Mouse (Mus musculus): ENCODE results near the gene Olfr412. TPM values are rescaled to one million over a fixed set of nuclear protein-coding genes. Genes with fewer than 3 reads are reported as not detected.

Gene Olfr412
- polyA plus RNA-seq, 1 experiment from 2014 or later: not detected

- DNase-seq (ENCODE audit: low spot score) (no peak), ATAC-seq (ENCODE audit: low FRiP score) (peak; percentile 12; the same call in 1 of the 2 replicates)
- Histone ChIP-seq H3K4me3 (replicated peaks; ENCODE audit: low read length) (no peak overlapping the region), H3K4me2 (replicated peaks) (no peak overlapping the region), H3K4me1 (replicated peaks; ENCODE audit: control insufficient read depth, insufficient read depth, low read length) (peaks cover 25% of the 10 kb centered on the region), H3K9me3 (ENCODE audit: control insufficient read depth, low read length) (no peaks in the 10 kb centered on the region), H3K27me3 (ENCODE audit: control insufficient read depth, insufficient read depth, low read length) (no peaks in the 10 kb centered on the region), H3K27ac (peak overlapping the region; percentile 52), H3K9ac (no peak overlapping the region), H3K36me3 (replicated peaks; ENCODE audit: control insufficient read depth, insufficient read depth) (peaks cover 15% of the 10 kb centered on the region; the same call in 1 of the 2 replicates)
- 57% methylated on average over 5 of the region's 5 CpGs for WGBS
These were observed 47.5 kb downstream of the Olfr412 start for GRCm38 (mm10) chr11:74409447-74409754.

GRCm38 (mm10) chr11:74409757-74410174, 47.9 kb downstream of the Olfr412 start:
- DNase-seq (ENCODE audit: low spot score): peak; percentile 61
- 49% methylated on average over 4 of the region's 4 CpGs for WGBS
- no peaks in the 10 kb centered on the region for H3K9me3 ChIP-seq (ENCODE audit: control insufficient read depth, low read length)
- no peak overlapping the region for H3K4me2 ChIP-seq (replicated peaks)
- H3K27ac ChIP-seq: peak overlapping the region; percentile 52
- H3K27me3 ChIP-seq (ENCODE audit: control insufficient read depth, insufficient read depth, low read length): no peaks in the 10 kb centered on the region
- H3K9ac ChIP-seq: no peak overlapping the region
- peaks cover 15% of the 10 kb centered on the region; the same call in 1 of the 2 replicates for H3K36me3 ChIP-seq (replicated peaks; ENCODE audit: control insufficient read depth, insufficient read depth)
- H3K4me3 ChIP-seq (replicated peaks; ENCODE audit: low read length): no peak overlapping the region
- peaks cover 25% of the 10 kb centered on the region for H3K4me1 ChIP-seq (replicated peaks; ENCODE audit: control insufficient read depth, insufficient read depth, low read length)
- peak; percentile 59; the same call in 1 of the 2 replicates for ATAC-seq (ENCODE audit: low FRiP score)

GRCm38 (mm10) chr11:74411943-74412342, 50.1 kb downstream of the Olfr412 start:
- Histone ChIP-seq H3K36me3 (replicated peaks; ENCODE audit: control insufficient read depth, insufficient read depth) (peaks cover 10% of the 10 kb centered on the region), H3K4me3 (replicated peaks; ENCODE audit: low read length) (no peak overlapping the region), H3K27ac (no peak overlapping the region), H3K9ac (no peak overlapping the region), H3K4me2 (replicated peaks) (no peak overlapping the region), H3K27me3 (ENCODE audit: control insufficient read depth, insufficient read depth, low read length) (no peaks in the 10 kb centered on the region), H3K9me3 (ENCODE audit: control insufficient read depth, low read length) (no peaks in the 10 kb centered on the region), H3K4me1 (replicated peaks; ENCODE audit: control insufficient read depth, insufficient read depth, low read length) (peaks cover 25% of the 10 kb centered on the region)
- no peak for ATAC-seq (ENCODE audit: low FRiP score)
- DNase-seq (ENCODE audit: low spot score): no peak
- WGBS: 80% methylated on average over 3 of the region's 3 CpGs

GRCm38 (mm10) chr11:74412462-74412861, 50.6 kb downstream of the Olfr412 start:
- Histone ChIP-seq H3K4me1 (replicated peaks; ENCODE audit: control insufficient read depth, insufficient read depth, low read length) (peaks cover 25% of the 10 kb centered on the region), H3K4me3 (replicated peaks; ENCODE audit: low read length) (no peak overlapping the region), H3K36me3 (replicated peaks; ENCODE audit: control insufficient read depth, insufficient read depth) (peaks cover 5% of the 10 kb centered on the region), H3K27me3 (ENCODE audit: control insufficient read depth, insufficient read depth, low read length) (no peaks in the 10 kb centered on the region), H3K9me3 (ENCODE audit: control insufficient read depth, low read length) (no peaks in the 10 kb centered on the region), H3K27ac (no peak overlapping the region), H3K4me2 (replicated peaks) (no peak overlapping the region), H3K9ac (no peak overlapping the region)
- no peak for ATAC-seq (ENCODE audit: low FRiP score)
- 69% methylated on average over 3 of the region's 3 CpGs for WGBS
- DNase-seq (ENCODE audit: low spot score): no peak

- Histone ChIP-seq H3K27ac (no peak overlapping the region), H3K4me1 (replicated peaks; ENCODE audit: control insufficient read depth, insufficient read depth, low read length) (peaks cover 23% of the 10 kb centered on the region), H3K9me3 (ENCODE audit: control insufficient read depth, low read length) (no peaks in the 10 kb centered on the region), H3K36me3 (replicated peaks; ENCODE audit: control insufficient read depth, insufficient read depth) (peaks cover 5% of the 10 kb centered on the region), H3K27me3 (ENCODE audit: control insufficient read depth, insufficient read depth, low read length) (no peaks in the 10 kb centered on the region), H3K4me3 (replicated peaks; ENCODE audit: low read length) (no peak overlapping the region), H3K4me2 (replicated peaks) (no peak overlapping the region), H3K9ac (no peak overlapping the region)
- WGBS: 64% methylated on average over 3 of the region's 3 CpGs
- no peak for DNase-seq (ENCODE audit: low spot score)
- no peak for ATAC-seq (ENCODE audit: low FRiP score)
These were observed 51.6 kb downstream of the Olfr412 start for GRCm38 (mm10) chr11:74413449-74413972.

GRCm38 (mm10) chr11:74414112-74414511, 52.2 kb downstream of the Olfr412 start:
- 83% methylated on average over 9 of the region's 9 CpGs for WGBS
- no peaks in the 10 kb centered on the region for H3K9me3 ChIP-seq (ENCODE audit: control insufficient read depth, low read length)
- peaks cover 5% of the 10 kb centered on the region for H3K36me3 ChIP-seq (replicated peaks; ENCODE audit: control insufficient read depth, insufficient read depth)
- H3K4me2 ChIP-seq (replicated peaks): no peak overlapping the region
- ATAC-seq (ENCODE audit: low FRiP score) (no peak), DNase-seq (ENCODE audit: low spot score) (no peak)
- H3K27ac ChIP-seq: no peak overlapping the region
- no peaks in the 10 kb centered on the region for H3K27me3 ChIP-seq (ENCODE audit: control insufficient read depth, insufficient read depth, low read length)
- no peak overlapping the region for H3K9ac ChIP-seq
- no peak overlapping the region for H3K4me3 ChIP-seq (replicated peaks; ENCODE audit: low read length)
- H3K4me1 ChIP-seq (replicated peaks; ENCODE audit: control insufficient read depth, insufficient read depth, low read length): peaks cover 17% of the 10 kb centered on the region

GRCm38 (mm10) chr11:74415736-74416135, 53.9 kb downstream of the Olfr412 start:
- H3K4me2 ChIP-seq (replicated peaks): no peak overlapping the region
- ATAC-seq (ENCODE audit: low FRiP score): no peak
- no peak overlapping the region for H3K27ac ChIP-seq
- H3K36me3 ChIP-seq (replicated peaks; ENCODE audit: control insufficient read depth, insufficient read depth): peaks cover 5% of the 10 kb centered on the region
- no peak overlapping the region for H3K9ac ChIP-seq
- 0 out of 2 replicates have a peak, but pooled peaks cover 3% of the 10 kb centered on the region for H3K4me1 ChIP-seq (replicated peaks; ENCODE audit: control insufficient read depth, insufficient read depth, low read length)
- no peaks in the 10 kb centered on the region for H3K27me3 ChIP-seq (ENCODE audit: control insufficient read depth, insufficient read depth, low read length)
- H3K9me3 ChIP-seq (ENCODE audit: control insufficient read depth, low read length): no peaks in the 10 kb centered on the region
- WGBS: 64% methylated on average over 12 of the region's 12 CpGs
- DNase-seq (ENCODE audit: low spot score): no peak
- no peak overlapping the region for H3K4me3 ChIP-seq (replicated peaks; ENCODE audit: low read length)

Other genes starting within 250 kb of the Olfr412 start
- not detected in 2 replicates for gene Olfr401, start 248.4 kb upstream of the Olfr412 start, polyA plus RNA-seq (2014; fragmentation: Nextera tagmentation; extraction: Ambion mirVana)
- gene Olfr402, start 208.5 kb upstream of the Olfr412 start, polyA plus RNA-seq (2014; fragmentation: Nextera tagmentation; extraction: Ambion mirVana): not detected in 2 replicates
- gene Olfr403, start 175.8 kb upstream of the Olfr412 start, polyA plus RNA-seq (2014; fragmentation: Nextera tagmentation; extraction: Ambion mirVana): not detected in 2 replicates
- not detected in 2 replicates for gene Olfr43, start 150.7 kb upstream of the Olfr412 start, polyA plus RNA-seq (2014; fragmentation: Nextera tagmentation; extraction: Ambion mirVana)
- not detected in 2 replicates for gene Olfr406, start 102.3 kb upstream of the Olfr412 start, polyA plus RNA-seq (2014; fragmentation: Nextera tagmentation; extraction: Ambion mirVana)
- gene Olfr59, start 78.3 kb upstream of the Olfr412 start, polyA plus RNA-seq (2014; fragmentation: Nextera tagmentation; extraction: Ambion mirVana): not detected in 2 replicates
- not detected in 2 replicates for gene Olfr410, start 24.0 kb upstream of the Olfr412 start, polyA plus RNA-seq (2014; fragmentation: Nextera tagmentation; extraction: Ambion mirVana)
- not detected in 2 replicates for gene Olfr411, start 9.4 kb upstream of the Olfr412 start, polyA plus RNA-seq (2014; fragmentation: Nextera tagmentation; extraction: Ambion mirVana)
- gene Rap1gap2, start 248.8 kb downstream of the Olfr412 start, polyA plus RNA-seq (2014; fragmentation: Nextera tagmentation; extraction: Ambion mirVana): 11.2 and 12.0 TPM in 2 replicates

Measured in hindbrain, embryonic 14.5 days (tissue).